Mouse (Mus musculus) retina, embryonic 14.5 days (tissue): ENCODE data around the gene H2al1a.
"Not testable (repeated sequence)": the region's sequence is repeated elsewhere in the genome, so short reads cannot be mapped to it uniquely, and the experiment has no call there.

Experiments
- DNase-seq: peaks from one replicate; pipeline ENCODE4 v3.0.0-alpha.2; 2015; ENCODE audit warnings: low spot score

H2al1a gene

GRCm38 (mm10) chrX:11298957-11299356 lies at the start of gene H2al1a:
Gene H2al1a, plus strand, starts transcription at chrX:11299257.
- not testable (repeated sequence) for DNase-seq

DNA sequence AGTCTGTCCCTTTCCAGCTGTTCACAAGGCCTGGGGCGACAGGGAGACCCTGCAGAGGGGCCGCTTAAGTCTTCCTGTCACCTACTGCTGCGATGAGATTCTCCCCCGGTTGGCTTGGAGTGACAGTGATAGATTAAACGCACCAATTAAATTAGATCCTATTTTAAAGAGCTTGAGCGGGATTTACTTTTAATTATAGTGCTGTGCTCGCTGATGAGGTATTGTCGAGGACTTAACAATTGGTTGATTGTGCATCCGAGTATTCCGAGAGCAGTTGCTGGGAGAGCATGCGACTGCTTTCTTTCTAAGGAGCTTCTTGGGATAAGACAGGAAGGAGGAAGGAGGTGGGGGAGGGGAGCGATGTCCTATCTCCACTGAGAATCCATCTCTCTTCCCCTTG lies 48.9 kb upstream of the H2al1a start:
- DNase-seq, result peak; percentile 56

- no peak for DNase-seq
Observed at GRCm38 (mm10) chrX:11254062-11254461, 45.0 kb upstream of the H2al1a start.

GRCm38 (mm10) chrX:11254521-11255207 lies 44.4 kb upstream of the H2al1a start:
- no peak for DNase-seq

- DNase-seq, result no peak
Observed at GRCm38 (mm10) chrX:11255564-11256360, 43.3 kb upstream of the H2al1a start.

GRCm38 (mm10) chrX:11264918-11265317 lies 34.1 kb upstream of the H2al1a start:
- DNase-seq, result no peak

- no peak for DNase-seq
Observed at GRCm38 (mm10) chrX:11267791-11268190, 31.3 kb upstream of the H2al1a start.

DNA sequence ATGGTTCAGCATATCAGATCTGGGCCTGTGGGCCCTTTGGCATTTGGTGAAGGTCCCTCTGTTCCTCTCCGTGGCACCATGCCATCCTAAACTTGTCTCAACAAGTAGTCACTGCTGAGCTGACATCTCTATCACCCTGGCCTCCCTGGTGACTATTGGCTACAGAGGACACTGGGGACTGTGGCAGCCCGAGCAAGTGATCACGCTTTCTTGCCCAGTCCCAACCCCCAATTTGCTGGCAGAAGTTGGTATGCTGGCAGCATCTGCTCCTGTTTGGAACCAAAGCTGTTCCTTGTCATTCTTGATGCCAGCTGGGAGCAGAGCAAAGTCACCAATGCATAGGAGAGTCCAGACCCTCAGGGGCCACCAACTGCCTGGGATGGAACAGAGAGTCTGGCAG lies 30.0 kb upstream of the H2al1a start:
- DNase-seq, result no peak

GRCm38 (mm10) chrX:11273190-11273589 lies 25.9 kb upstream of the H2al1a start:
- DNase-seq, result no peak

GRCm38 (mm10) chrX:11277083-11277482 lies 22.0 kb upstream of the H2al1a start:
- no peak for DNase-seq

GRCm38 (mm10) chrX:11280741-11281140 lies 18.3 kb upstream of the H2al1a start:
- no peak for DNase-seq

GRCm38 (mm10) chrX:11288306-11288882 lies 10.7 kb upstream of the H2al1a start:
- no peak for DNase-seq

GRCm38 (mm10) chrX:11289244-11289643 lies 9.8 kb upstream of the H2al1a start:
- DNase-seq, result no peak

DNA sequence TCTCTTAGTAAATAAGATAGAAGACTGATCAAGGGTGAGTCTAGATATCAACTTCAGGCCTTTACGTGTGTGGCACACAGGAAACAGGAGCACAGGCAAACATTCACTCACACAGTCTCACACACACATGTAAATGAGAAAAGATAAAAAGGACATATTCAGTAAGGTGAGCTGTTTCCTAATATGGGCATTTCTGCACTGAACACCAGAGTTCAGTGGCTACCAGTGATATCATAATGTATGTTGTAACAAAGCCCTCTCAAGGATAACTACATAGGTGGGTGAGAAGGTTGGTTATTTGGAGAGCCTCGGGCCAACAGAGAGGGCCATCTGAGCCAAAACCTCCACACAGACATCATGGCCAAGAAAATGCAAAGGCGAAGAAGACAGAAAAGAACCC lies 3.1 kb downstream of the H2al1a start, which contains the start of gene H2al1b:
Gene H2al1b, plus strand, starts transcription at position 301 of the 400 bp plus-strand sequence.
- DNase-seq, result not testable (repeated sequence)

GRCm38 (mm10) chrX:11305355-11305754 lies 6.3 kb downstream of the H2al1a start, which contains the start of gene H2al1c:
Gene H2al1c, plus strand, starts transcription at chrX:11305655.
- not testable (repeated sequence) for DNase-seq

DNA sequence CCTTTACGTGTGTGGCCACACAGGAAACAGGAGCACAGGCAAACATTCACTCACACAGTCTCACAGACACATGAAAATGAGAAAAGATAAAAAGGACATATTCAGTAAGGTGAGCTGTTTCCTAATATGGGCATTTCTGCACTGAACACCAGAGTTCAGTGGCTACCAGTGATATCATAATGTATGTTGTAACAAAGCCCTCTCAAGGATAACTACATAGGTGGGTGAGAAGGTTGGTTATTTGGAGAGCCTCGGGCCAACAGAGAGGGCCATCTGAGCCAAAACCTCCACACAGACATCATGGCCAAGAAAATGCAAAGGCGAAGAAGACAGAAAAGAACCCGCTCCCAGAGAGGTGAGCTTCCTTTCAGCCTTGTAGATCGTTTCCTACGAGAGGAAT lies 9.5 kb downstream of the H2al1a start, which contains the start of gene H2al1d:
Gene H2al1d, plus strand, starts transcription at position 301 of the 400 bp plus-strand sequence.
- not testable (repeated sequence) for DNase-seq

- not testable (repeated sequence) for DNase-seq
Observed at GRCm38 (mm10) chrX:11311634-11312033, 12.6 kb downstream of the H2al1a start, which contains the start of gene H2al1e. Gene H2al1e, plus strand, starts transcription at chrX:11311934.

DNA sequence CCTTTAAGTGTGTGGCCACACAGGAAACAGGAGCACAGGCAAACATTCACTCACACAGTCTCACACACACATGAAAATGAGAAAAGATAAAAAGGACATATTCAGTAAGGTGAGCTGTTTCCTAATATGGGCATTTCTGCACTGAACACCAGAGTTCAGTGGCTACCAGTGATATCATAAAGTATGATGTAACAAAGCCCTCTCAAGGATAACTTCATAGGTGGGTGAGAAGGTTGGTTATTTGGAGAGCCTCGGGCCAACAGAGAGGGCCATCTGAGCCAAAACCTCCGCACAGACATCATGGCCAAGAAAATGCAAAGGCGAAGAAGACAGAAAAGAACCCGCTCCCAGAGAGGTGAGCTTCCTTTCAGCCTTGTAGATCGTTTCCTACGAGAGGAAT lies 15.8 kb downstream of the H2al1a start, which contains the start of gene H2al1f:
Gene H2al1f, plus strand, starts transcription at position 301 of the 400 bp plus-strand sequence.
- not testable (repeated sequence) for DNase-seq

DNA sequence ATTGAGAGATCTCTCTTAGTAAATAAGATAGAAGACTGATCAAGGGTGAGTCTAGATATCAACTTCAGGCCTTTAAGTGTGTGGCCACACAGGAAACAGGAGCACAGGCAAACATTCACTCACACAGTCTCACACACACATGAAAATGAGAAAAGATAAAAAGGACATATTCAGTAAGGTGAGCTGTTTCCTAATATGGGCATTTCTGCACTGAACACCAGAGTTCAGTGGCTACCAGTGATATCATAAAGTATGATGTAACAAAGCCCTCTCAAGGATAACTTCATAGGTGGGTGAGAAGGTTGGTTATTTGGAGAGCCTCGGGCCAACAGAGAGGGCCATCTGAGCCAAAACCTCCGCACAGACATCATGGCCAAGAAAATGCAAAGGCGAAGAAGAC lies 18.9 kb downstream of the H2al1a start, which contains the start of gene H2al1g:
Gene H2al1g, plus strand, starts transcription at position 301 of the 400 bp plus-strand sequence.
- DNase-seq, result not testable (repeated sequence)

- not testable (repeated sequence) for DNase-seq
Observed at GRCm38 (mm10) chrX:11321192-11321591, 22.1 kb downstream of the H2al1a start, which contains the start of gene H2al1h. Gene H2al1h, plus strand, starts transcription at chrX:11321492.

GRCm38 (mm10) chrX:11324359-11324758 lies 25.3 kb downstream of the H2al1a start, which contains the start of gene H2al1i:
Gene H2al1i, plus strand, starts transcription at chrX:11324659.
- not testable (repeated sequence) for DNase-seq

DNA sequence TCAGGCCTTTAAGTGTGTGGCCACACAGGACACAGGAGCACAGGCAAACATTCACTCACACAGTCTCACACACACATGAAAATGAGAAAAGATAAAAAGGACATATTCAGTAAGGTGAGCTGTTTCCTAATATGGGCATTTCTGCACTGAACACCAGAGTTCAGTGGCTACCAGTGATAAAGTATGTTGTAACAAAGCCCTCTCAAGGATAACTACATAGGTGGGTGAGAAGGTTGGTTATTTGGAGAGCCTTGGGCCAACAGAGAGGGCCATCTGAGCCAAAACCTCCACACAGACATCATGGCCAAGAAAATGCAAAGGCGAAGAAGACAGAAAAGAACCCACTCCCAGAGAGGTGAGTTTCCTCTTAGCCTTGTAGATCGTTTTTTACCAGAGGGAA lies 28.5 kb downstream of the H2al1a start, which contains the start of gene H2al1j:
Gene H2al1j, plus strand, starts transcription at position 301 of the 400 bp plus-strand sequence.
- DNase-seq, result not testable (repeated sequence)
